Mouse (Mus musculus) monocyte, adult 2 months (primary cell): ENCODE data around the gene Zmym6.

Source experiments
- DNase-seq, 2 experiments: peaks; one replicate each; pipeline ENCODE4 v3.0.0; 2022; ENCODE audit warnings: low spot score in 2 of 2, low read depth in 1 of 2

Gene Zmym6

DNA sequence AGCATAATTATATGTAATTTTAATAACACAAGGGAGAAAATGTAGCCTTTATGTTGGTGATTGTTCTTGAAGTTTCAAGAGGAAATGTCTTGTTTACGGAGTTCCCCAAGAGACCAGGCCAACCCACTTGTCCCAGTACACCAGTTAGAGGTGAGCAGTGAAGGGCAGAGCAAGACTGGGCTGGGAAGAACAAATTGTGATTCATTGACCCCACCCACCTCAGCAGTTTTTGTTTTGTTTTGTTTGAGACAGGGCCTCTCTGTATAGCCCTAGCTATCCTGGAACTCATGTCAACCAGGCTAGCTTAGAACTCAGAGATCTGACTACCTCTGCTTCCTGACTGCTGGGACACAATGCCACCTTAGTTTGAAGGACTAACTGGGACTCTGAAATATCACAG, 47.1 kb downstream of the Zmym6 start:
- DNase-seq = no peak

DNA sequence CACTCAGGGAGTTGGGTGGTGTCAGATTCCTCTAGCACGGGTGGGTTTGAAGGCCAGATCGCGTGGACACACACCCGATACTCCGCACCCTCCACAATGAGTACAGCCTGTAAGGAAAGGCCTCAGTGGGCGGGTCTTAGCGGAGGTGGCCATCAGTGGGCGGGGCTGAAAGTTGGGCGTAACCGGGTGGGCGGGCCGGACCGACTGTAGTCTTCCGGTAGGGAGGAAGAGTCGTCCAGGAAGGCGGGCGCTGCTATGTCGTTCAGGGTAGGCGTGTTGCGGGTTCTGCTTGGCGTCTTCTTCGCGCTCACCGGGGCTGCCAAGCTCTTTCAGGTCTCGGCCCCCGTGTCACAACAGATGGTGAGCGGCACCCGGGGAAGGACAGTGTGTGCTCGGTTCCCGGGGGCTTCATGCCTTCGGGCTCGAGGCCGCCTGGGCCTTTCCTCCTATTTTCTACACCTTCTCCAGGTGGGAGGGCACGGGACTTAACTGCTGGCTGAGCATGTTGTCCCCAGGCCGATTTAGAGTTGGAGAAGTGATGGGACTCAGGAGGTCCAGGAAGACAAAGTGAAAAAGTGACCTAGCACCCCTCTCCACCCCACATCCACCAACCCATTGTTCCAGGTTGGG, 48.8 kb downstream of the Zmym6 start:
- DNase-seq = peak; percentile 34 to 65

DNA sequence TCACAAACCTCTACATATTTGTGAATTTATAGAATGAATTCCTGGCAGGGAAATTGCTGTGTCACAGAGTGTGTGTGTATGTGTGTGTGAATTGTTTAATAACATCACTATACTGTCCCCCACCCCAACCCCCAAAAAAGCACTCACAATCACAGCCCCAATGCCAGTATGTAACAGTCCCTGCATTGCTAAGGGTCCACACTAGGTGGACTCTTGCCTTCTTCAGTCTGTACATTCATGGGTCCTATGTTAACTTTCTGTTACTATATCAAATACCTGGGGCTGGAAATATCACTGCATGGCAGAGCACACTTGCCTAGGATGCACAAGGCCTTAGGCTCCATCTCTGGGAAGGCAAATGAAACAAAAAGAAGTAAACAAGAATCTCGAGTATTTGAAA, 57.5 kb downstream of the Zmym6 start:
- no peak for DNase-seq

DNA sequence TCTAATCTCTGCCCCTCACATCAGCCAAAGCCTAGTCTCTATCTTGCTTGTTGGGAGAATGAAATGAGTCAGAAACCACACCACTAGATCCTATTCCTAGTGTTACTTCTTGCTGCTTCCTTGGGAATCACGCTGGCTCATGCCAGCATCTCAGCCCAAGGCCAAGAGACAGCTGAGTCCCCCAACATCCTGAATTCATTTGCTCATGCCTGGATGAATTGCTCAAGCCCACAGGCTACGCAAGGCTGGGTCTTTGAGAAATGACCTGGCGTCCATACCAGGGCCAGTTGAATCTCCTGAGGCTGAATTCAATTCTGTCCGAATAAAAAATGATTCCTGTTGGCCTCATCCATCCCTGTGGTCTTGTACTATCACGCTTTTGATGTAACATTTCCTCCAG, 60.4 kb downstream of the Zmym6 start:
- no peak for DNase-seq

DNA sequence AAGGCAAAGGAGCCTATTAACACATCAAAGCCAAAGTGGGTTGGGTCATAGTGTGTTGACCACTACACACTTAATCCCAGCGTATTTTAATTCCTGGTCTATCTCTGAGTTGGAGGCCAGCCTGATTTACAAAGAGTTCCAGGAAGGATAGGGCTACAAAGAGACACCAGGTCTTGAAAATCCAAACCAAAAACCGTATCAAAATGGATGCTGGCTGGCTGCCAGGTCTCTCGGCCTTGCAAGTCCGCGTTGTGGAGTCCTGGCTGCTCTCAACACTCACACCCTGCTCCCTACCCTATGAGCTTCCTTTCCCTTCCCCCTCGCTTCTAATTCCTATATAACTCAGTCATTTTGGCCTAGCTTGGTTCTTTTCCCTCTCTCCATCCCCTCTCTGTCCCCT, 61.3 kb downstream of the Zmym6 start:
- DNase-seq = no peak

- DNase-seq = no peak
Observed at GRCm38 (mm10) chr4:127150031-127150430, 72.8 kb downstream of the Zmym6 start.

- no peak for DNase-seq
Observed at GRCm38 (mm10) chr4:127153345-127153744, 76.2 kb downstream of the Zmym6 start.

GRCm38 (mm10) chr4:127155757-127156156, 78.6 kb downstream of the Zmym6 start:
- no peak for DNase-seq

DNA sequence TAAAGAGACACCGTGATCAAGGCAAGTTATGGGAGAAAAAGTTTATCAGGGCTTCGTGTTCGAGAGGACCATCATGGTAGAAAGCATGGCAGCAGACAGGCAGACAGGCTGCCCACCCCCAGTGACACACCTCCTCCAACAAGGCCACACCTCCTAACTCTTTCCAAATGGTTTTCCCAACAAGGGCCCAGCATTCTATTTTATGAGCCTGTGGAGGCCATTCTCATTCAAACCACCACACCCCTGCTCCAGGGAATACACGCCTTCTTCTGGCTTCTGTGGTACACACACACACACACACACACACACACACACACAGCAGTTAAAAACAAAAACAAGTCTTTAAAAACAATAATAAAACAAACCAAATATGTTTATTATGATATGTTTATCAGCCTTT, 80.6 kb downstream of the Zmym6 start:
- DNase-seq = no peak

DNA sequence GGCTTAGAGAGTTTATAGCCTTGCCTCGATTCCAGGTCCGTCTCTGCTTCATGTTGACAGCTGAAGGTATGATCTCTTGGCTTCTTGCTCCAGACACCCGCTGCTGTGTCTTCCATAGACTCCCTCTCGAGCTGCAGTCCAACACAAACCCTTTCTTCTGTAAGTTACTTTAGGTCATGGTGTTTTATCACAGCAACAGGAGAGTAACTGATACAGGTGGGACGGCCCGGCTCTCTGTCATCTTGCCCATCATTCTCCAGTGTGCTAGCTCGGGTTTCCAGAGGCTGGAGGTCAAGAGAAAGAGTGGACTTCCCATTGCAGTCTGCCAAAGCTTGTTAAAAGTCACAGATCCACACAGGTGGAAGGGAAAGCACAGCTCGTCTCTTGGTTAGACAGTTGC, 86.7 kb downstream of the Zmym6 start:
- no peak for DNase-seq

DNA sequence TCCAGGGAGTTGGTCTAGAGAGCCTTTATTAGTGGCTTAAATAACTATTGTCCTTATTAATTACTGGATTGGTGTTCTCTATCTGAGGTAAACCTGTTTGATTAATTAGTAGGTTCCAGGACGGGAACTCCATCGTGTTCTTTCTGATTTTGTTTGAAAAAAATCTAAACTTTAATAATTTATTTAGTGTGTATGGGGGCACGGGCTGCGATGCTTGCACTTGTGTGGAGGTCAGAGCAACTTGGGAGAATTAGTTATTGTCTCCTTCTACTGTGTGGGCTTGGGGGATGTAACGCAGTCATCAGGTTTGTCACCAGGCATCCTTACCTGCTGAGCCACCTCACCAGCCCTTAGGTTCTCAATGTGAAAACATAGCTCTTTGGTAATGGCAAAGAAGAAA, 89.9 kb downstream of the Zmym6 start:
- no peak for DNase-seq

DNA sequence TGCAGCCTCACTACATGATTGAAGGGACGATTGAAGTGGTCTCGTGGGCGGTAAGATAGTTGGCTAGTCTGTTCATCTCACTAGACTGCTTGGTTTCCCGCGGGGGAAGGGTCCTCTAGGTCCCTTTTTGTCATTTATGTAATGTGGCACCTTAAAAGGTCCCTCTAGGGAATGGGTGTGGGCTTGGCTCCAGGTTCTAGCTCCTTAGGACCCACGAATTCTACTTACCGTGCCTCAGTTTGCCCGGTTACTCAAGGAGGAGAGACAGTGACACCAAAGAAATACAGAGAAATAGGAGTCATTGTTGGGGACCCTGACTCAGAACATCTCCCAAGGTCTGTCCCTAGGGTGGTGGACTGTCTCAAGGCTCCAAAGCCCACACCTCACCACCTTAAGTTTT, 90.5 kb downstream of the Zmym6 start:
- DNase-seq = no peak

DNA sequence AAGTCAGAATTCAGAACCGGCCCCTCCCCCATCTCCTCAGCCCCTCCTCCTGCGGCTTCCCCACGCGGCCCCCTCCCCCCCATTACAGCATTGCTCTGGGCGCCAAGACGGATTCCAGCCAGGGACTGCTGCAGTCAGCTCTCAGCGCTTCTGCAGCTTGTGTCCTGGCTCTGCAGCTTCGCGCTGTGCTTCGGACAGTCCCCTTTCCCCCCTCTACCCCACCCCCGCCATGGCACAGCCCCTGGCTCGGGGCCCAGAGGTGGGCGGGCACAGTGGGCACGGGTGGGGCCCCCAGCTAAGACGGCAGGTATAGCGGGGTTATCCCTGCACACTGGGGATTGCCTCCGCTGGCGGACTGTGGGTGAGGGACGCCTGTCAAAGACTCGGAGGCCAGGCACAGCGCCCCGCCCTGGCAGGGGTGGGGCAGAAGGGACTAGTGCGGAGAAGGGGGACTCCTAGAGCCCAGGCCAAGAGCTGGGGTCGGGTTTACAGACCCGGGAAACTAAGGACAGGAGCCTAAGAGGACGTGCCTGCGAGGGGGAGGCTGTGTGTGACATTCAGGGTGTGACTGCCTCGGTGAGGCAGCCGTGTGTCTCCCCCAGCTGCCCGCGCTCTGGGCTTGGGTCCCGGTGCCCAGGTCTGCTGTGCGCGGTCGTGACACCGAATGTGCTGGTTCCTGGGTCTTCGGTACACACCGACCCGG, 91.2 kb downstream of the Zmym6 start:
- DNase-seq = no peak

DNA sequence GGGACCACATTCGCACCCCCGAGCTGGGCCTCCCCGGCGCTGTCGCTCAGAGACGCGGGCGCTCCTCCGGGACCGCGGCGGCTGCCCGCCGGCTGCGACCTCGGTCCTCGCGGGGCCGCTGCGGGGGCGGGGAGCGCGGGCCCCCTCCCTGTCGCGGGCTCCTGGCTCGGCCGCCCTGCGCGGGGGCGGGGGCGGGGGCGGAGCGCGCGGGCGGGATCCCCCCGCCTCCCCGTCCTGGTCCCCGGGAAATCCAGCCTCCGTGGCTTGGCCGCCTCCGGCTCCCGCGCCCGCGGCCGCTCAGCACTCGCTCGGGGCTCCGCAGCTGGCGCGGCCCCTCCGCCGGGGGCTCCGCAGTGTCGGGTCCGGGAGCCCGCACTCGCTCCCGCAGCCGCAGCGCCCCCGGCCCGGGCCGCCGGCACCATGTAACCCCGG, 91.7 kb downstream of the Zmym6 start, which contains the start of gene Dlgap3:
Gene Dlgap3 (plus strand): TSS at position 291 of the 432 bp plus-strand sequence.
- no peak for DNase-seq

GRCm38 (mm10) chr4:127169346-127170221, 92.4 kb downstream of the Zmym6 start:
- no peak for DNase-seq

- DNase-seq = no peak
Observed at GRCm38 (mm10) chr4:127170866-127171265, 93.7 kb downstream of the Zmym6 start.

DNA sequence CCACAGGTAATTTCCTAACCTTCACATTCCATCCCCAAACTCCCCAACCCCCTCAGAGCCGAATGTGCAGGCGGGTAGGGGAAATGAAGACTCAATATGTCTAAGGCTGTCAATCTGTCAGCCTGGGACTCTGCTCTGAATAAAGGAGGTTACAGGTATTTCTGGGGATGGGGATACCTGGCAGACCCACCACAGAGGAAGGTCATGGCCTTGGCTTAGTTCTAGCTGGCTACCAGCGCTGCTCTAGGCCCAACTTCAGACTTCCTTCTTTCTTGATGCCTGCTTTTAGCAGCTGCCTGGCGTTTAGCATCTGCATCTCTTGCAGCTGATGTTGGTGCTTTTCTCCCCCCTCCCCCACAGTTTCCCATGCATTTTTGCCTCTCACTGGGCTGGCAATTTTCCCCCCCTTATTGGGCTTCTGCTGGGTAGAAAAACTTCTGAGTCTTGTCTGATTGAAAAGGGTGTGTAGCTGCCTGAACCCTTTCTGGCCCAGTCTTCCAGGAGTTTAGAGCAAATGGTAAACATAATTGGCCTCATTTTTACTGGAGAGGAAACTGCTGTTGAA, 94.2 kb downstream of the Zmym6 start:
- DNase-seq = no peak

GRCm38 (mm10) chr4:127172119-127172518, 94.9 kb downstream of the Zmym6 start:
- no peak for DNase-seq

DNA sequence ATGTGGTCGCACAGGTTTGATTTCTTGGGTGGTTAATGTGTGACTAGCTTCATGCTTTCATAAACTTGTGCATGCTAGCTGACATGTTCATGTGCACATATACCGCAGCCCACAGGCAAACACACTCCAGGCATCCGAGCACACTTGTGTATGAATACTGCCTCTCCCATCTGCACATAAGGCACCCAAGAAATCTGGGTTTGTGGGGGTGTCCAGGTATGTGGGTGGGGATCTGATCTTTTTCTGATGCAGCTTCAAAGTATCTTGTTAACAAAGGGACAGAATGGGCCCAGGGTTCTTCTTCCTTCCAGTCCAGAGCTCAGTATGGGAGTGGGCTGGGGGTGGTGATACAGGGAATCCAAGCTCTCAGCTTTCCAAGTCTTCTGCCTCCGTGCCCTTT, 95.4 kb downstream of the Zmym6 start:
- no peak for DNase-seq

DNA sequence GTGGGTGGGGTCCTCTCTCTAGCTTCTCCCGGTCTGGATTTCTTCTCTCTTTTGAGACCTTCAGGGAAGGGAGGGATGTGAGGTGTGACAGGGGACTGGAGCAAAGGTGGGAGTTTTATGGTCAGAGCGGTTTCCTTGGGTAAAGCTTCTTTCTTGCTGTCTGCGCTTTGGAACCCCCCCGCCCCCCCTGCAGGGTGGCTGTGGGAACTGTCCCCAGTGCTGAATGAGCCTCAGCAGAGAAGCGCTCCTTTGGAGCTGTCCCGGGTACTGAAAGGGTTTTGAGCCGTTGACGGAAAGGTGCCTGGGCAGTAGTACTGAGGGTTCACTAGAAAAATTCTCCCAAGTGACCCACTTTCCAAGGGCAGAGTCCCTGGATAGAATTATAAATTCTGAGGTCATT, 96.3 kb downstream of the Zmym6 start:
- DNase-seq = no peak
